ENCODE assay signal across 14 mouse cellular contexts in the genomic region with DNA sequence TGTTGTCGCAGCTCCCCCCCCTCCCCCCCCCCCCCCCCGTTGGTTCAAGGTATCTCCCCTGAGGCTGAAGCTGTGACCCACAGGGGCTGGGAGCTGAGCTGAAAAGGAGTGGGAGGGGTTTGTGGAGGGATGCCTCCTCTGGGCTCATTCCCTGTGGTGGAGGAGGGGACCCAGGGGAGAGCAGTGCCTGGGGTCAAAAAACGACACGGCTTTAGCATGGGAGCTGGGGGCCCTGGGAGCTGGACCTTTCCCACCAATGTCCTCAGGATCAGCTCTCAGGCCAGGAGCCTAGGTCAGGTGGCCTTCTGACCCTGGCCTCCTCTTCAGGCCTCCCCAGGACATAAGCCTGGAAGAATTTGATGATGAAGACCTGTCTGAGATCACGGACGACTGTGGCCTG. TPM values are rescaled to one million over a fixed set of nuclear protein-coding genes. Genes with fewer than 3 reads are reported as not detected.
DNase-seq lines count a peak whose midpoint lies in the region; ATAC-seq lines count a peak whose summit lies in the region.
"Had no signal": no experiment of that assay in that cellular context is flagged by ENCODE, and none has a peak within 500 bp of the region (broad histone marks: within the 10 kb centered on the region; RNA-seq: fewer than 3 reads in every experiment).

No protein-coding gene starts in this region.

- peak overlapping the region; percentile 95 for H3K4me2 ChIP-seq in embryonic facial prominence, embryonic 13.5 days
- H3K4me2 ChIP-seq in hindbrain, embryonic 16.5 days (ENCODE audit: low read length) = peak overlapping the region; percentile 79
- H3K4me2 ChIP-seq in neural tube, embryonic 12.5 days (replicated peaks) = peak overlapping the region; percentile 82

- H3K4me1 ChIP-seq in heart, embryonic 10.5 days = peaks cover 17% of the 10 kb centered on the region
- peaks cover 13% of the 10 kb centered on the region for H3K4me1 ChIP-seq in embryonic facial prominence, embryonic 13.5 days
- peaks cover 21% of the 10 kb centered on the region for H3K4me1 ChIP-seq in hindbrain, embryonic 16.5 days (ENCODE audit: control insufficient read depth, insufficient read depth, low read depth, low read length)
- H3K4me1 ChIP-seq in neural tube, embryonic 12.5 days = peaks cover 21% of the 10 kb centered on the region

- H3K36me3 ChIP-seq in heart, embryonic 10.5 days = no peaks in the 10 kb centered on the region
- no peaks in the 10 kb centered on the region for H3K36me3 ChIP-seq in embryonic facial prominence, embryonic 13.5 days
- peaks cover 34% of the 10 kb centered on the region for H3K36me3 ChIP-seq in hindbrain, embryonic 16.5 days (ENCODE audit: control insufficient read depth, insufficient read depth, low read length)
- peaks cover 33% of the 10 kb centered on the region for H3K36me3 ChIP-seq in neural tube, embryonic 12.5 days

- WGBS in heart, embryonic 10.5 days = 15% methylated on average over 5 of the region's 6 CpGs
- WGBS in embryonic facial prominence, embryonic 13.5 days = 15% methylated on average over 4 of the region's 6 CpGs
- WGBS in hindbrain, embryonic 16.5 days = 9% methylated on average over 5 of the region's 6 CpGs
- 25% methylated on average over 4 of the region's 6 CpGs for WGBS in neural tube, embryonic 12.5 days

- peaks cover 69% of the 10 kb centered on the region for H3K27me3 ChIP-seq in heart, embryonic 10.5 days (ENCODE audit: insufficient read depth, poor library complexity, severe bottlenecking)
- H3K27me3 ChIP-seq in embryonic facial prominence, embryonic 13.5 days = peaks cover 31% of the 10 kb centered on the region
- H3K27me3 ChIP-seq in hindbrain, embryonic 16.5 days (replicated peaks; ENCODE audit: control insufficient read depth, insufficient read depth, low read length) = no peaks in the 10 kb centered on the region
- H3K27me3 ChIP-seq in neural tube, embryonic 12.5 days (replicated peaks) = peaks cover 6% of the 10 kb centered on the region

- DNase-seq in heart, embryonic 10.5 days (ENCODE audit: low spot score) = no peak
- no peak for DNase-seq in heart, postnatal 25 days (ENCODE audit: low spot score)
- no peak for DNase-seq in adrenal gland, adult 18-20 months (ENCODE audit: low spot score in 2 of 2)
- DNase-seq in spleen, postnatal 10 days (ENCODE audit: low spot score in 2 of 2) = no peak
- DNase-seq in adrenal gland, adult 8-10 months = no peak
- DNase-seq: B cell, adult 2 months; kidney, postnatal 14 days; lung, postnatal 14 days had no signal

- no peaks in the 10 kb centered on the region for H3K9me3 ChIP-seq in heart, embryonic 10.5 days
- no peaks in the 10 kb centered on the region for H3K9me3 ChIP-seq in embryonic facial prominence, embryonic 13.5 days
- no peaks in the 10 kb centered on the region for H3K9me3 ChIP-seq in hindbrain, embryonic 16.5 days (ENCODE audit: control insufficient read depth, low read length)
- no peaks in the 10 kb centered on the region for H3K9me3 ChIP-seq in neural tube, embryonic 12.5 days

- H3K9ac ChIP-seq in embryonic facial prominence, embryonic 13.5 days = no peak overlapping the region
- peak overlapping the region; percentile 65 for H3K9ac ChIP-seq in hindbrain, embryonic 16.5 days (ENCODE audit: low read depth, low read length)
- H3K9ac ChIP-seq in neural tube, embryonic 12.5 days = peak overlapping the region; percentile 77

- intact Hi-C loops in heart, postnatal 25 days (cut with DNase I) = no loop called here

- ATAC-seq in embryonic facial prominence, embryonic 13.5 days (ENCODE audit: insufficient number of reproducible peaks, insufficient read depth, low FRiP score, low TSS enrichment, low read depth) = no peak
- peak; percentile 34; the same call in 1 of the 2 replicates for ATAC-seq in hindbrain, embryonic 16.5 days
- ATAC-seq in neural tube, embryonic 12.5 days (ENCODE audit: low FRiP score, low read depth) = peak; percentile 46; the same call in 1 of the 2 replicates

- peak overlapping the region; percentile 5 for H3K4me3 ChIP-seq in heart, embryonic 10.5 days
- H3K4me3 ChIP-seq in embryonic facial prominence, embryonic 13.5 days = peak overlapping the region; percentile 52; the same call in 1 of the 2 replicates
- H3K4me3 ChIP-seq in hindbrain, embryonic 16.5 days (ENCODE audit: low read length) = peak overlapping the region; percentile 48
- H3K4me3 ChIP-seq in neural tube, embryonic 12.5 days = peak overlapping the region; percentile 74

- H3K27ac ChIP-seq in heart, embryonic 10.5 days = no peak overlapping the region
- no peak overlapping the region for H3K27ac ChIP-seq in embryonic facial prominence, embryonic 13.5 days
- H3K27ac ChIP-seq in hindbrain, embryonic 16.5 days (ENCODE audit: low read depth, low read length) = peak overlapping the region; percentile 68; the same call in 1 of the 2 replicates
- 0 out of 2 replicates have a peak overlapping the region, but pooled peaks have one; percentile 37 for H3K27ac ChIP-seq in neural tube, embryonic 12.5 days

RNA-seq across cellular contexts. Expression of a gene that starts 1.1 kb away (rescaled TPM):
- polyA plus RNA-seq in heart, embryonic 10.5 days (2016; fragmentation: Nextera tagmentation; extraction: Ambion mirVana) = 0.44 and 0.99 TPM in 2 replicates
- under 1 TPM; 0.10 to 0.11 TPM for total RNA-seq in heart, postnatal 25 days (2021)
- polyA plus RNA-seq in embryonic facial prominence, embryonic 13.5 days (2015; fragmentation: Nextera tagmentation; extraction: Ambion mirVana) = 2.8 and 5.4 TPM in 2 replicates
- polyA plus RNA-seq in hindbrain, embryonic 16.5 days (2015; fragmentation: Nextera tagmentation; extraction: Ambion mirVana) = 84.5 and 88.1 TPM in 2 replicates
- 61.7 and 62.5 TPM in 2 replicates for polyA plus RNA-seq in neural tube, embryonic 12.5 days (2016; fragmentation: Nextera tagmentation; extraction: Ambion mirVana)
- 10 to 100 TPM in 1 of 2 experiments, 1 to 10 TPM in 1; 8.1 to 10.9 TPM for total RNA-seq in adrenal gland, adult 18-20 months (2021)
- total RNA-seq in adrenal gland, adult 8-10 months (2022) = 10 to 100 TPM; 14.3 to 19.0 (median 15.0) TPM
- total RNA-seq: granulocyte monocyte progenitor cell, adult 5-6 weeks; neutrophil, adult 5-6 weeks had no signal

RNA-seq across cellular contexts. Expression of a gene that starts 22.4 kb away (rescaled TPM):
- 14.2 and 14.3 TPM in 2 replicates for polyA plus RNA-seq in heart, embryonic 10.5 days (2016; fragmentation: Nextera tagmentation; extraction: Ambion mirVana)
- 10 to 100 TPM; 12.0 to 13.1 TPM for total RNA-seq in heart, postnatal 25 days (2021)
- 20.8 and 22.9 TPM in 2 replicates for polyA plus RNA-seq in embryonic facial prominence, embryonic 13.5 days (2015; fragmentation: Nextera tagmentation; extraction: Ambion mirVana)
- 35.4 and 37.3 TPM in 2 replicates for polyA plus RNA-seq in hindbrain, embryonic 16.5 days (2015; fragmentation: Nextera tagmentation; extraction: Ambion mirVana)
- 15.4 and 15.6 TPM in 2 replicates for polyA plus RNA-seq in neural tube, embryonic 12.5 days (2016; fragmentation: Nextera tagmentation; extraction: Ambion mirVana)
- total RNA-seq in adrenal gland, adult 18-20 months (2021) = 10 to 100 TPM; 18.2 to 26.5 TPM
- total RNA-seq in adrenal gland, adult 8-10 months (2022) = 10 to 100 TPM; 16.9 to 32.5 (median 21.6) TPM

RNA-seq across cellular contexts. Expression of a gene that starts 25.1 kb away (rescaled TPM):
- 64.7 and 64.8 TPM in 2 replicates for polyA plus RNA-seq in heart, embryonic 10.5 days (2016; fragmentation: Nextera tagmentation; extraction: Ambion mirVana)
- 10 to 100 TPM; 40.6 to 44.9 TPM for total RNA-seq in heart, postnatal 25 days (2021)
- polyA plus RNA-seq in embryonic facial prominence, embryonic 13.5 days (2015; fragmentation: Nextera tagmentation; extraction: Ambion mirVana) = 59.3 and 71.1 TPM in 2 replicates
- polyA plus RNA-seq in hindbrain, embryonic 16.5 days (2015; fragmentation: Nextera tagmentation; extraction: Ambion mirVana) = 82.1 and 85.6 TPM in 2 replicates
- polyA plus RNA-seq in neural tube, embryonic 12.5 days (2016; fragmentation: Nextera tagmentation; extraction: Ambion mirVana) = 79.3 and 80.1 TPM in 2 replicates
- 10 to 100 TPM; 60.5 to 88.0 TPM for total RNA-seq in adrenal gland, adult 18-20 months (2021)
- total RNA-seq in adrenal gland, adult 8-10 months (2022) = 10 to 100 TPM; 47.0 to 76.2 (median 66.7) TPM

RNA-seq across cellular contexts. Expression of a gene that starts 25.4 kb away (rescaled TPM):
- 0.38 and 0.58 TPM in 2 replicates for polyA plus RNA-seq in heart, embryonic 10.5 days (2016; fragmentation: Nextera tagmentation; extraction: Ambion mirVana)
- total RNA-seq in heart, postnatal 25 days (2021) = 10 to 100 TPM; 14.5 to 16.4 TPM
- polyA plus RNA-seq in embryonic facial prominence, embryonic 13.5 days (2015; fragmentation: Nextera tagmentation; extraction: Ambion mirVana) = not detected in 2 replicates
- polyA plus RNA-seq in hindbrain, embryonic 16.5 days (2015; fragmentation: Nextera tagmentation; extraction: Ambion mirVana) = 0.11 TPM in 1 of 2 replicates, not detected in the other
- not detected in 2 replicates for polyA plus RNA-seq in neural tube, embryonic 12.5 days (2016; fragmentation: Nextera tagmentation; extraction: Ambion mirVana)
- 1 to 10 TPM; 1.5 to 2.7 TPM for total RNA-seq in adrenal gland, adult 18-20 months (2021)
- total RNA-seq in adrenal gland, adult 8-10 months (2022) = 1 to 10 TPM in 2 of 4 experiments, not detected in 2; 1.2 to 1.5 TPM
- polyA plus RNA-seq: limb, embryonic 11.5 days had no signal

RNA-seq across cellular contexts. Expression of a gene that starts 25.5 kb away (rescaled TPM):
- polyA plus RNA-seq in heart, embryonic 10.5 days (2016; fragmentation: Nextera tagmentation; extraction: Ambion mirVana) = 2.7 and 3.4 TPM in 2 replicates
- total RNA-seq in heart, postnatal 25 days (2021) = 1 to 10 TPM; 1.5 TPM
- polyA plus RNA-seq in embryonic facial prominence, embryonic 13.5 days (2015; fragmentation: Nextera tagmentation; extraction: Ambion mirVana) = 5.5 and 6.0 TPM in 2 replicates
- 5.3 and 5.9 TPM in 2 replicates for polyA plus RNA-seq in hindbrain, embryonic 16.5 days (2015; fragmentation: Nextera tagmentation; extraction: Ambion mirVana)
- 5.2 and 5.3 TPM in 2 replicates for polyA plus RNA-seq in neural tube, embryonic 12.5 days (2016; fragmentation: Nextera tagmentation; extraction: Ambion mirVana)
- total RNA-seq in adrenal gland, adult 18-20 months (2021) = 1 to 10 TPM; 1.0 to 1.6 TPM
- 1 to 10 TPM; 1.1 to 2.3 (median 1.9) TPM for total RNA-seq in adrenal gland, adult 8-10 months (2022)

Comparison
In these comparisons a context has a peak if more than half of its experiments do, and no peak if none do; other contexts are left out.
1. H3K27ac ChIP-seq: peak in hindbrain, embryonic 16.5 days (single experiment) and neural tube, embryonic 12.5 days (single experiment); none in heart, embryonic 10.5 days (single experiment) and embryonic facial prominence, embryonic 13.5 days (single experiment).
2. H3K4me3 ChIP-seq: peak in every context shown above with its lines; median percentile 74 in neural tube, embryonic 12.5 days; 52 in embryonic facial prominence, embryonic 13.5 days; 48 in hindbrain, embryonic 16.5 days; 5 in heart, embryonic 10.5 days.
3. Peak in every context shown above with its lines, with median percentiles within 50 percentile points of each other: H3K4me2 ChIP-seq.